Mouse (Mus musculus): ENCODE measurements around the gene Prcd. TPM values are rescaled to one million over a fixed set of nuclear protein-coding genes. Genes with fewer than 3 reads are reported as not detected.
"Not testable (repeated sequence)": the region's sequence is repeated elsewhere in the genome, so short reads cannot be mapped to it uniquely, and the experiment has no call there.

Prcd gene
- polyA plus RNA-seq, 1 experiment from 2014 or later: 1.7 TPM

- Histone ChIP-seq H3K4me1 (ENCODE audit: control insufficient read depth, insufficient read depth, low read length) (no peaks in the 10 kb centered on the region), H3K4me2 (ENCODE audit: low read length) (no peak overlapping the region), H3K27ac (ENCODE audit: low read depth, low read length) (no peak overlapping the region), H3K9me3 (replicated peaks; ENCODE audit: control insufficient read depth, low read length) (no peaks in the 10 kb centered on the region), H3K27me3 (replicated peaks; ENCODE audit: control insufficient read depth, insufficient read depth, low read length) (no peaks in the 10 kb centered on the region), H3K9ac (ENCODE audit: low read length) (no peak overlapping the region), H3K4me3 (ENCODE audit: low read depth, low read length) (no peak overlapping the region), H3K36me3 (ENCODE audit: control insufficient read depth, insufficient read depth, low read length) (no peaks in the 10 kb centered on the region)
- DNase-seq (ENCODE audit: low spot score) (no peak), ATAC-seq (no peak)
- 71% methylated on average over 12 of the region's 12 CpGs for WGBS
Measured at GRCm38 (mm10) chr11:116630171-116630965, 23.0 kb upstream of the Prcd start.

- Histone ChIP-seq H3K27ac (ENCODE audit: low read depth, low read length) (no peak overlapping the region), H3K27me3 (replicated peaks; ENCODE audit: control insufficient read depth, insufficient read depth, low read length) (no peaks in the 10 kb centered on the region), H3K4me2 (ENCODE audit: low read length) (no peak overlapping the region), H3K4me3 (ENCODE audit: low read depth, low read length) (no peak overlapping the region), H3K9ac (ENCODE audit: low read length) (no peak overlapping the region), H3K36me3 (ENCODE audit: control insufficient read depth, insufficient read depth, low read length) (no peaks in the 10 kb centered on the region), H3K9me3 (replicated peaks; ENCODE audit: control insufficient read depth, low read length) (no peaks in the 10 kb centered on the region), H3K4me1 (ENCODE audit: control insufficient read depth, insufficient read depth, low read length) (no peaks in the 10 kb centered on the region)
- ATAC-seq (no peak), DNase-seq (ENCODE audit: low spot score) (no peak)
- WGBS: 67% methylated on average over 10 of the region's 10 CpGs
Measured at GRCm38 (mm10) chr11:116632962-116633361, 20.4 kb upstream of the Prcd start.

GRCm38 (mm10) chr11:116636607-116637006 is 16.7 kb upstream of the Prcd start:
- H3K4me3 ChIP-seq (ENCODE audit: low read depth, low read length); H3K4me1 ChIP-seq (ENCODE audit: control insufficient read depth, insufficient read depth, low read length); H3K4me2 ChIP-seq (ENCODE audit: low read length); H3K9ac ChIP-seq (ENCODE audit: low read length); H3K9me3 ChIP-seq (replicated peaks; ENCODE audit: control insufficient read depth, low read length); ATAC-seq; DNase-seq (ENCODE audit: low spot score); H3K27me3 ChIP-seq (replicated peaks; ENCODE audit: control insufficient read depth, insufficient read depth, low read length); H3K27ac ChIP-seq (ENCODE audit: low read depth, low read length); H3K36me3 ChIP-seq (ENCODE audit: control insufficient read depth, insufficient read depth, low read length): not testable (repeated sequence)
- 78% methylated on average over 8 of the region's 8 CpGs for WGBS

GRCm38 (mm10) chr11:116641168-116641567 is 12.2 kb upstream of the Prcd start:
- Histone ChIP-seq H3K36me3 (ENCODE audit: control insufficient read depth, insufficient read depth, low read length) (no peaks in the 10 kb centered on the region), H3K9me3 (replicated peaks; ENCODE audit: control insufficient read depth, low read length) (no peaks in the 10 kb centered on the region), H3K27ac (ENCODE audit: low read depth, low read length) (no peak overlapping the region), H3K4me3 (ENCODE audit: low read depth, low read length) (no peak overlapping the region), H3K9ac (ENCODE audit: low read length) (no peak overlapping the region), H3K4me1 (ENCODE audit: control insufficient read depth, insufficient read depth, low read length) (peaks cover 9% of the 10 kb centered on the region; the same call in 1 of the 2 replicates), H3K27me3 (replicated peaks; ENCODE audit: control insufficient read depth, insufficient read depth, low read length) (no peaks in the 10 kb centered on the region), H3K4me2 (ENCODE audit: low read length) (no peak overlapping the region)
- 49% methylated on average over 5 of the region's 5 CpGs for WGBS
- ATAC-seq (no peak), DNase-seq (ENCODE audit: low spot score) (no peak)

- Histone ChIP-seq H3K9ac (ENCODE audit: low read length) (no peak overlapping the region), H3K4me1 (ENCODE audit: control insufficient read depth, insufficient read depth, low read length) (peaks cover 9% of the 10 kb centered on the region; the same call in 1 of the 2 replicates), H3K27ac (ENCODE audit: low read depth, low read length) (no peak overlapping the region), H3K4me2 (ENCODE audit: low read length) (no peak overlapping the region), H3K36me3 (ENCODE audit: control insufficient read depth, insufficient read depth, low read length) (no peaks in the 10 kb centered on the region), H3K27me3 (replicated peaks; ENCODE audit: control insufficient read depth, insufficient read depth, low read length) (no peaks in the 10 kb centered on the region), H3K9me3 (replicated peaks; ENCODE audit: control insufficient read depth, low read length) (no peaks in the 10 kb centered on the region), H3K4me3 (ENCODE audit: low read depth, low read length) (no peak overlapping the region)
- WGBS: 70% methylated on average over 3 of the region's 3 CpGs
- ATAC-seq: no peak
- no peak for DNase-seq (ENCODE audit: low spot score)
Measured at GRCm38 (mm10) chr11:116641731-116642130, 11.6 kb upstream of the Prcd start.

GRCm38 (mm10) chr11:116642681-116643578 is 10.4 kb upstream of the Prcd start:
- Histone ChIP-seq H3K27me3 (replicated peaks; ENCODE audit: control insufficient read depth, insufficient read depth, low read length) (no peaks in the 10 kb centered on the region), H3K4me3 (ENCODE audit: low read depth, low read length) (peak overlapping the region; percentile 19), H3K9me3 (replicated peaks; ENCODE audit: control insufficient read depth, low read length) (no peaks in the 10 kb centered on the region), H3K4me1 (ENCODE audit: control insufficient read depth, insufficient read depth, low read length) (peaks cover 9% of the 10 kb centered on the region; the same call in 1 of the 2 replicates), H3K4me2 (ENCODE audit: low read length) (peak overlapping the region; percentile 58), H3K27ac (ENCODE audit: low read depth, low read length) (no peak overlapping the region; the same call in 1 of the 2 replicates), H3K9ac (ENCODE audit: low read length) (peak overlapping the region; percentile 65), H3K36me3 (ENCODE audit: control insufficient read depth, insufficient read depth, low read length) (no peaks in the 10 kb centered on the region)
- peak; percentile 94 for DNase-seq (ENCODE audit: low spot score)
- ATAC-seq: peak; percentile 89
- 37% methylated on average over 14 of the region's 14 CpGs for WGBS

GRCm38 (mm10) chr11:116643579-116644224 is 9.6 kb upstream of the Prcd start:
- no peaks in the 10 kb centered on the region for H3K27me3 ChIP-seq (replicated peaks; ENCODE audit: control insufficient read depth, insufficient read depth, low read length)
- H3K9ac ChIP-seq (ENCODE audit: low read length): peak overlapping the region; percentile 65
- H3K4me3 ChIP-seq (ENCODE audit: low read depth, low read length): peak overlapping the region; percentile 19
- 0 out of 2 replicates have a peak overlapping the region, but pooled peaks have one; percentile 18 for H3K27ac ChIP-seq (ENCODE audit: low read depth, low read length)
- H3K36me3 ChIP-seq (ENCODE audit: control insufficient read depth, insufficient read depth, low read length): no peaks in the 10 kb centered on the region
- 7% methylated on average over 19 of the region's 19 CpGs for WGBS
- no peak for DNase-seq (ENCODE audit: low spot score)
- no peaks in the 10 kb centered on the region for H3K9me3 ChIP-seq (replicated peaks; ENCODE audit: control insufficient read depth, low read length)
- ATAC-seq: peak; percentile 18; the same call in 1 of the 2 replicates
- H3K4me1 ChIP-seq (ENCODE audit: control insufficient read depth, insufficient read depth, low read length): peaks cover 9% of the 10 kb centered on the region; the same call in 1 of the 2 replicates
- H3K4me2 ChIP-seq (ENCODE audit: low read length): peak overlapping the region; percentile 58

GRCm38 (mm10) chr11:116644225-116645112 is 8.9 kb upstream of the Prcd start:
- ATAC-seq (no peak), DNase-seq (ENCODE audit: low spot score) (no peak)
- WGBS: 53% methylated on average over 21 of the region's 21 CpGs
- no peaks in the 10 kb centered on the region for H3K9me3 ChIP-seq (replicated peaks; ENCODE audit: control insufficient read depth, low read length)
- H3K4me1 ChIP-seq (ENCODE audit: control insufficient read depth, insufficient read depth, low read length): peaks cover 9% of the 10 kb centered on the region; the same call in 1 of the 2 replicates
- H3K9ac ChIP-seq (ENCODE audit: low read length): peak overlapping the region; percentile 65
- H3K4me3 ChIP-seq (ENCODE audit: low read depth, low read length): no peak overlapping the region
- 0 out of 2 replicates have a peak overlapping the region, but pooled peaks have one; percentile 18 for H3K27ac ChIP-seq (ENCODE audit: low read depth, low read length)
- no peaks in the 10 kb centered on the region for H3K36me3 ChIP-seq (ENCODE audit: control insufficient read depth, insufficient read depth, low read length)
- no peaks in the 10 kb centered on the region for H3K27me3 ChIP-seq (replicated peaks; ENCODE audit: control insufficient read depth, insufficient read depth, low read length)
- peak overlapping the region; percentile 58 for H3K4me2 ChIP-seq (ENCODE audit: low read length)

Measured in forebrain, embryonic 14.5 days (tissue).